Mouse (Mus musculus) CH12.LX (cell line): ENCODE results near the gene Acsl5. TPM values are rescaled to one million over a fixed set of nuclear protein-coding genes. Genes with fewer than 3 reads are reported as not detected.

Source experiments
- DNase-seq: peaks from one replicate; pipeline ENCODE4 v3.0.0-alpha.2; 2013; ENCODE audit errors: extremely low read depth
- H3K27ac ChIP-seq: 2 replicates; pipeline ENCODE4 v1.5.1; 2012; ENCODE audit warnings: low read depth, mild to moderate bottlenecking, control low read depth, moderate library complexity; ENCODE audit not compliant: insufficient read depth
- H3K27me3 ChIP-seq: replicated peaks from 2 replicates; pipeline ENCODE3; 2012; ENCODE audit warnings: inconsistent platforms
- H3K36me3 ChIP-seq, 2 experiments: replicated peaks in 1 of 2; 2 replicates each; pipeline versions ENCODE3 to v1.6.1; 2012; ENCODE audit warnings: inconsistent platforms in 1 of 2, low read length in 1 of 2, mild to moderate bottlenecking in 1 of 2, mixed read lengths in 1 of 2, moderate library complexity in 1 of 2; ENCODE audit not compliant: control insufficient read depth in 1 of 2, insufficient read depth in 1 of 2
- H3K4me1 ChIP-seq, 2 experiments: 2 replicates each; pipeline ENCODE4 v1.6.1; 2012; ENCODE audit warnings: inconsistent platforms in 1 of 2, moderate library complexity in 1 of 2; ENCODE audit not compliant: insufficient read depth in 2 of 2, control insufficient read depth in 1 of 2
- H3K4me2 ChIP-seq: 2 replicates; pipeline ENCODE4 v1.6.1; 2012; ENCODE audit warnings: low read depth, mild to moderate bottlenecking, control low read depth; ENCODE audit not compliant: poor library complexity, insufficient read depth, severe bottlenecking
- H3K4me3 ChIP-seq, 3 experiments: fragments of 150-350 bp in 1 of 3; sonication (generic) in 1 of 3; replicated peaks in 1 of 3; 2 replicates each; pipeline versions ENCODE3 to v1.5.1; 2011 to 2012; ENCODE audit warnings: low read depth in 2 of 3, low read length in 2 of 3, mild to moderate bottlenecking in 2 of 3, moderate library complexity in 2 of 3, control low read depth in 1 of 3, improper control_type of control experiment in 1 of 3, inconsistent platforms in 1 of 3, mixed read lengths in 1 of 3; ENCODE audit not compliant: poor library complexity in 1 of 3
- H3K79me2 ChIP-seq: replicated peaks from 2 replicates; pipeline ENCODE4 v1.6.1; 2012; ENCODE audit warnings: mild to moderate bottlenecking, moderate library complexity; ENCODE audit not compliant: control insufficient read depth, poor library complexity, insufficient read depth, severe bottlenecking; ENCODE audit errors: extremely low read depth
- H3K9ac ChIP-seq: 2 replicates; pipeline ENCODE4 v1.6.1; 2012; ENCODE audit warnings: low read depth, mild to moderate bottlenecking, control low read depth, moderate library complexity; ENCODE audit not compliant: insufficient read depth
- H3K9me3 ChIP-seq: replicated peaks from 2 replicates; pipeline ENCODE3; 2012; ENCODE audit warnings: low read length, inconsistent platforms, mixed read lengths
- CHD1 ChIP-seq: IDR thresholded peaks from 2 replicates; pipeline ENCODE4 v1.6.1; 2012; ENCODE audit warnings: low read depth, low read length, improper control_type of control experiment, inconsistent platforms
- CHD2 ChIP-seq: IDR thresholded peaks from 2 replicates; pipeline ENCODE4 v1.6.1; 2011; ENCODE audit warnings: low read length, improper control_type of control experiment
- CTCF ChIP-seq, 2 experiments: IDR thresholded peaks in 1 of 2; conservative IDR thresholded peaks in 1 of 2; 2 replicates each; pipeline ENCODE4 v1.5.1; 2011 to 2012; ENCODE audit warnings: low read depth in 2 of 2, low read length in 2 of 2, improper control_type of control experiment in 1 of 2, inconsistent platforms in 1 of 2, mild to moderate bottlenecking in 1 of 2, moderate library complexity in 1 of 2
- EP300 ChIP-seq: IDR thresholded peaks from 2 replicates; pipeline ENCODE4 v1.6.1; 2011; ENCODE audit warnings: low read length, improper control_type of control experiment
- ETS1 ChIP-seq: conservative IDR thresholded peaks from 2 replicates; pipeline ENCODE4 v1.6.1; 2012; ENCODE audit warnings: low read depth, mild to moderate bottlenecking, inconsistent platforms, low read length, improper control_type of control experiment, moderate library complexity
- GABPA ChIP-seq: IDR thresholded peaks from 2 replicates; pipeline ENCODE4 v1.6.1; 2012; ENCODE audit warnings: low read depth, low read length, improper control_type of control experiment, inconsistent platforms; ENCODE audit not compliant: insufficient replicate concordance
- IRF4 ChIP-seq: IDR thresholded peaks from 2 replicates; pipeline ENCODE4 v1.6.1; 2014; ENCODE audit warnings: low read depth, mild to moderate bottlenecking, inconsistent platforms, low read length, improper control_type of control experiment
- JUN ChIP-seq: IDR thresholded peaks from 2 replicates; pipeline ENCODE4 v1.6.1; 2011; ENCODE audit warnings: low read depth, mild to moderate bottlenecking, low read length, improper control_type of control experiment, moderate library complexity; ENCODE audit not compliant: insufficient read depth
- MAZ ChIP-seq: IDR thresholded peaks from 2 replicates; pipeline ENCODE4 v1.6.1; 2012; ENCODE audit warnings: low read depth, mild to moderate bottlenecking, inconsistent platforms, low read length, improper control_type of control experiment, moderate library complexity
- MEF2A ChIP-seq: IDR thresholded peaks from 2 replicates; pipeline ENCODE4 v1.6.1; 2014; ENCODE audit warnings: low read depth, mild to moderate bottlenecking, inconsistent platforms, low read length, improper control_type of control experiment, borderline replicate concordance
- MXI1 ChIP-seq: IDR thresholded peaks from 2 replicates; pipeline ENCODE4 v1.6.1; 2011; ENCODE audit warnings: mild to moderate bottlenecking, low read depth, low read length, improper control_type of control experiment
- NELFE ChIP-seq: IDR thresholded peaks from 2 replicates; pipeline ENCODE4 v1.6.1; 2011; ENCODE audit warnings: low read depth, low read length, improper control_type of control experiment
- PAX5 ChIP-seq: IDR thresholded peaks from 2 replicates; pipeline ENCODE4 v1.6.1; 2012; ENCODE audit warnings: low read length, inconsistent platforms, mixed read lengths
- POLR2A ChIP-seq: IDR thresholded peaks from 2 replicates; pipeline ENCODE4 v1.6.1; 2011; ENCODE audit warnings: low read depth, mild to moderate bottlenecking, improper control_type of control experiment, low read length
- POLR2AphosphoS2 ChIP-seq: IDR thresholded peaks from 2 replicates; pipeline ENCODE4 v1.6.1; 2011; ENCODE audit warnings: low read depth, low read length, improper control_type of control experiment
- RAD21 ChIP-seq: IDR thresholded peaks from 2 replicates; pipeline ENCODE4 v1.6.1; 2011; ENCODE audit warnings: low read depth, mild to moderate bottlenecking, low read length, improper control_type of control experiment, moderate library complexity
- RCOR1 ChIP-seq: conservative IDR thresholded peaks from 2 replicates; pipeline ENCODE4 v1.6.1; 2012; ENCODE audit warnings: low read depth, mild to moderate bottlenecking, inconsistent platforms, low read length, improper control_type of control experiment
- SMC3 ChIP-seq: IDR thresholded peaks from 2 replicates; pipeline ENCODE4 v1.6.1; 2011; ENCODE audit warnings: low read depth, low read length, improper control_type of control experiment
- UBTF ChIP-seq: IDR thresholded peaks from 2 replicates; pipeline ENCODE4 v1.6.1; 2012; ENCODE audit warnings: low read depth, mild to moderate bottlenecking, inconsistent platforms, low read length, improper control_type of control experiment, moderate library complexity
- ZKSCAN1 ChIP-seq: IDR thresholded peaks from 2 replicates; pipeline ENCODE4 v1.6.1; 2012; ENCODE audit warnings: low read depth, inconsistent platforms, low read length, improper control_type of control experiment, borderline replicate concordance
- dilution Hi-C: fragments of 300-500 bp; cut with MboI; formaldehyde crosslinking; loops from 2 replicates; pipeline ENCODE4 v1.14.3; 2020; ENCODE audit warnings: low sequenced_read_pairs; ENCODE audit not compliant: extremely low pct_unique_long_range_greater_than_20kb, extremely low pct_ligation_motif_present
- in situ Hi-C: fragments of 300-500 bp; cut with MboI; formaldehyde crosslinking; loops from 3 replicates; pipeline ENCODE4 v1.14.3; 2019; ENCODE audit warnings: low sequenced_read_pairs, low pct_ligation_motif_present, low pct_unique_long_range_greater_than_20kb, mixed read lengths
- polyA plus RNA-seq: library from polyadenylated mRNA; unstranded; fragments of >175 nt; gene quantifications from 2 replicates; pipeline ENCODE4 v1.2.1, GENCODE M21; 2012; ENCODE audit warnings: low read depth; ENCODE audit not compliant: insufficient read length
- total RNA-seq, 2 experiments: library from RNA; depleted of rRNA; stranded (reverse); fragments of 300-350 nt in 1 of 2; fragments of >200 nt in 1 of 2; gene quantifications; 2 replicates each; pipeline ENCODE4 v1.2.3; 2012 to 2014

Gene Acsl5
- total and polyA plus RNA-seq, 3 experiments: 126 to 265 (median 196) TPM

- no peak for TF ChIP-seq UBTF
- no peak for TF ChIP-seq RCOR1
- TF ChIP-seq ETS1: peak; percentile 37
- no peak for TF ChIP-seq EP300
- TF ChIP-seq CHD1: peak; percentile 68; the same call in 1 of the 2 replicates
- TF ChIP-seq RAD21: no peak
- TF ChIP-seq IRF4: no peak; the same call in 1 of the 2 replicates
Observed at GRCm38 (mm10) chr19:55254513-55255016, 2.8 kb downstream of the Acsl5 start (continued).

GRCm38 (mm10) chr19:55256156-55256555 is 4.4 kb downstream of the Acsl5 start:
- dilution Hi-C loops (no loop called here), in situ Hi-C loops (loop anchor here (5.0 kb wide), 1 partner anchor 41 kb away; no protein-coding TSS in a partner anchor)
- TF ChIP-seq RCOR1 (no peak), MXI1 (no peak; the same call in 1 of the 2 replicates), ETS1 (no peak), GABPA (no peak), POLR2A (no peak), NELFE (no peak), CHD2 (no peak), ZKSCAN1 (no peak), POLR2AphosphoS2 (no peak), MEF2A (no peak), MAZ (no peak), PAX5 (no peak), IRF4 (no peak), SMC3 (no peak), JUN (no peak), CTCF (conservative IDR thresholded peaks at IDR 0.05 in 1 of 2, IDR thresholded peaks at IDR 0.05 in 1 of 2; ENCODE audit: low read depth in 2 of 2, low read length in 2 of 2) (no peak)
- H3K79me2 ChIP-seq: peaks cover 64% of the 10 kb centered on the region
- peaks cover 0 to 42% of the 10 kb centered on the region in 2 experiments for H3K36me3 ChIP-seq
- peaks cover 34 to 60% of the 10 kb centered on the region in 2 experiments for H3K4me1 ChIP-seq
- H3K9ac ChIP-seq: peak overlapping the region; percentile 41
- peak overlapping the region; percentile 69 for H3K4me2 ChIP-seq
- peaks cover 4% of the 10 kb centered on the region for H3K9me3 ChIP-seq
- DNase-seq: no peak
- H3K27ac ChIP-seq: no peak overlapping the region; the same call in 1 of the 2 replicates
- H3K27me3 ChIP-seq: no peaks in the 10 kb centered on the region
- no peak overlapping the region for H3K4me3 ChIP-seq
